Mouse (Mus musculus) embryonic facial prominence, embryonic 11.5 days (tissue): ENCODE results near the gene Wdr5. TPM values are rescaled to one million over a fixed set of nuclear protein-coding genes. Genes with fewer than 3 reads are reported as not detected.
"Not testable (repeated sequence)": the region's sequence is repeated elsewhere in the genome, so short reads cannot be mapped to it uniquely, and the experiment has no call there.

Experiments
- ATAC-seq: fragments of 200-750 bp; cut with Nextera tagmentation; replicated peaks from 2 replicates; pipeline ENCODE4 v1.8.0; 2017; ENCODE audit warnings: low read depth; ENCODE audit not compliant: insufficient number of reproducible peaks, low FRiP score, low TSS enrichment
- DNase-seq: peaks from one replicate; pipeline ENCODE4 v3.0.0-alpha.2; 2015; ENCODE audit warnings: low spot score
- H3K27ac ChIP-seq: fragments of 300-500 bp; sonication (generic); replicated peaks from 2 replicates; pipeline ENCODE4 v1.5.1; 2014; ENCODE audit warnings: mild to moderate bottlenecking, low read depth, low read length, control low read depth
- H3K27me3 ChIP-seq: fragments of 300-500 bp; sonication (generic); 2 replicates; pipeline ENCODE4 v1.6.1; 2014; ENCODE audit warnings: mild to moderate bottlenecking, low read length, moderate library complexity, mixed read lengths; ENCODE audit not compliant: control insufficient read depth, insufficient read depth
- H3K36me3 ChIP-seq: fragments of 300-500 bp; sonication (generic); replicated peaks from 2 replicates; pipeline ENCODE4 v1.6.1; 2014; ENCODE audit warnings: low read depth, mild to moderate bottlenecking, low read length, moderate library complexity, mixed read lengths; ENCODE audit not compliant: control insufficient read depth, insufficient read depth
- H3K4me1 ChIP-seq: fragments of 300-500 bp; sonication (generic); 2 replicates; pipeline ENCODE4 v1.6.1; 2014; ENCODE audit warnings: low read length, mixed read lengths; ENCODE audit not compliant: control insufficient read depth, insufficient read depth
- H3K4me2 ChIP-seq: fragments of 300-500 bp; sonication (generic); 2 replicates; pipeline ENCODE4 v1.6.1; 2014; ENCODE audit warnings: low read depth, mild to moderate bottlenecking, control low read depth, low read length, moderate library complexity
- H3K4me3 ChIP-seq: fragments of 300-500 bp; sonication (generic); 2 replicates; pipeline ENCODE4 v1.5.1; 2014; ENCODE audit warnings: low read depth, low read length, control low read depth
- H3K9ac ChIP-seq: fragments of 300-500 bp; sonication (generic); replicated peaks from 2 replicates; pipeline ENCODE4 v1.6.1; 2014; ENCODE audit warnings: mild to moderate bottlenecking, control low read depth, low read length
- H3K9me3 ChIP-seq: fragments of 300-500 bp; sonication (generic); replicated peaks from 2 replicates; pipeline ENCODE4 v1.6.1; 2016; ENCODE audit warnings: mild to moderate bottlenecking, low read length, inconsistent platforms, mixed read lengths; ENCODE audit not compliant: control insufficient read depth
- WGBS: fragments of 180-500 bp; shearing (Covaris S2); extraction: QIAGEN DNeasy Blood & Tissue Kit; methylation state at CpG from one replicate; pipeline ENCODE4 v1.1.7; 2014; 5-methylcytosine and 5-hydroxymethylcytosine counted together
- polyA plus RNA-seq: library from polyadenylated mRNA; unstranded; fragments of >200 nt; fragmentation: Nextera tagmentation; extraction: Ambion mirVana; gene quantifications from 2 replicates; pipeline ENCODE4 v1.2.1, GENCODE M21; 2014

Wdr5 gene
- polyA plus RNA-seq, 1 experiment from 2014 or later: 65.5 TPM

DNA sequence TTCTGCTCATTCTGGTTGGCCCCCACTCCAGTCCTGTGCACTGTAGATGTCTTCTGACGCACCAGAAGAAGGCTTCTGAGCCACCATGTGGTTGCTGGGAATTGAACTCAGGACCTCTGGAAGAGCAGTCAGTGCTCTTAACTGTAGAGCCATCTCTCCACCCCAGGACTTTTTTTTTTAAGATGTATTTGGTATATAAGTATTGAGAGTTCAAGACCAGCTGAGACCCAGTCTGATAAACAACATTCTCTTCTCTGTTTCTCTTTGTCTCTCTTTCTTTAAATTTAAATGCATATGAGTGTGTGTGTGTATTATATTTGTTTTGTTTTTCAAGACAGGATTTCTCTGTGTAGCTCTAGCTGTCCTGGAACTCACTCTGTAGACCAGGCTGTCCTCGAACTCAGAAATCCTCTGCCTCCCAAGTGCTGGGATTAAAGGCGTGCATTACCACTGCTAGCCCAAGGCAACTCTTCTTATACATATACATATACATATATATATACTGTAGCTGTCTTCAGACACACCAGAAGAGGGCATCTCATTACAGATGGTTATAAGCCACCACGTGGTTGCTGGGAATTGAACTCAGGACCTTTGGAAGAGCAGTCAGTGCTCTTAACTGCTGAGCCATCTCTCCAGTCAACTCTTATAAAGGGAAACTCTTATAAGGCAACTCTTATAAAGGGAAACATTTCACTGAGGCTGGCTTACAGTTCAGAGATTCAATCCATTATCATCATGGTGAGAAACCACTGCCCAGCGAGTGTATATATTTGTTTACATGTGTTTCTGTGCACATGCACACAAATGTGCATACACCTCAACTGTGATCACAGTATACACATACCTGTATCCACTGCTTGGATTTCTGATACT is 23.7 kb downstream of the Wdr5 start:
- H3K27me3 ChIP-seq, H3K4me2 ChIP-seq, DNase-seq, H3K4me3 ChIP-seq, H3K4me1 ChIP-seq, H3K27ac ChIP-seq, H3K36me3 ChIP-seq, H3K9ac ChIP-seq, H3K9me3 ChIP-seq, ATAC-seq: not testable (repeated sequence)
- WGBS: 69% methylated on average over 5 of the region's 5 CpGs

DNA sequence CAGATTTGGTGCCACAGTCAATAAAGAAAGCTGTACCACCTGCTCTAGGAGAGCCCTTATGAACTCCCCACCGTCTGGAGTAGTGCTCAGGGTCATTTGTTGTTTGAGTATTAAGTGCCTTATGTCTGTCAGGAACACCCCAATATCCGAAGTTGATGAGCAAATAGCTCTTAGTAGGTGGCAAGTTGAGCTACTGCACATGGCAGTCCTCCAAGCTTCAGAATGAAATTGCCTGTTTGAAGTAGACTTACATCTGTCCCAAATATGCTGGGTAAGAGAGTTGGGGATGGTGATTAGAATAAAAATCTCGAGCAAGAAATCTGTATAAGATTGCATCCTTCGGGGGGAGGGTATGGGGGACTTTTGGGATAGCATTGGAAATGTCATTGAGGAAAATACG is 24.4 kb downstream of the Wdr5 start:
- Histone ChIP-seq H3K27me3 (no peaks in the 10 kb centered on the region), H3K4me1 (no peaks in the 10 kb centered on the region; the same call in 1 of the 2 replicates), H3K4me2 (no peak overlapping the region), H3K9me3 (no peaks in the 10 kb centered on the region), H3K4me3 (no peak overlapping the region), H3K36me3 (peaks cover 4% of the 10 kb centered on the region), H3K27ac (no peak overlapping the region), H3K9ac (no peak overlapping the region)
- 20% methylated on average over 5 of the region's 5 CpGs for WGBS
- no peak for DNase-seq
- ATAC-seq: no peak

DNA sequence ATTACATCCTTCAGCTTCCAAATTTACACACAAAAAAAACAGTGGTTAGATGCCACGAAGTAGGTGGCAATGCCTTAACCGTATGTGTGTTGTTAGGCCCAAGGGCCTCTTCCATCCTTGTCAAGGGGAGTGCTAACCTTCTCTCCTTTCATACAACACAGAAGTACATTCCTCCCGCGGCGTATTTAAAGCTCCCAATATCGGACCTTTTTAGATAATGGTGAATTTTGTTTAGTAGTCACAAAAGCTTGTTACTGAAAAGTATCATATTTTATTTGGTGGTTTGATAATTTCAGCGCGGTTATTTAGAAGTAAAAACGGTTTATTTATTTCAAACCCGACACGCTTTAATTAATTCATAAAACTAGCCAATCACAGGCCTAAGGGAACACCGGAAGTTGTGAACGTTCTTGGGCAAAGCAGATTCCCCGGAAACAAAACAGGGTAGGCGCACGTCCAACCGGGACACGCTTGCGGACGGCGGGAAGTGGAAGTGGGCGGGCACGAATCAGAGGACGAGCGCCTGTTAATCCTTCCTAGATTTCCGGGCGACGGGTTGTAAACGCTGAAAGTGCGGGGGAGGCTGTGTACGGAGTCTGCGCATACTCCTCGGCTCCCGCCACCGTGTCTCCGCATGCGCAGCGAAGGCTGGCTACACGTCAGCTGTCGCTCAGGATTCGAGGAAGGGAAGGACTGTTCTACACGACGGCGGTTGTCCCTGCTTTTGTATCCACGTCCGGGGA is 25.0 kb downstream of the Wdr5 start:
- H3K36me3 ChIP-seq: no peaks in the 10 kb centered on the region; the same call in none of the 2 replicates
- peak; percentile 98 for DNase-seq
- under 1% methylated on average over 46 of the region's 46 CpGs for WGBS
- peak; percentile 96 for ATAC-seq
- no peaks in the 10 kb centered on the region for H3K27me3 ChIP-seq
- H3K4me3 ChIP-seq: peak overlapping the region; percentile 41
- no peaks in the 10 kb centered on the region; the same call in 1 of the 2 replicates for H3K4me1 ChIP-seq
- peak overlapping the region; percentile 57 for H3K9ac ChIP-seq
- H3K4me2 ChIP-seq: peak overlapping the region; percentile 67
- peak overlapping the region; percentile 65 for H3K27ac ChIP-seq
- no peaks in the 10 kb centered on the region for H3K9me3 ChIP-seq

DNA sequence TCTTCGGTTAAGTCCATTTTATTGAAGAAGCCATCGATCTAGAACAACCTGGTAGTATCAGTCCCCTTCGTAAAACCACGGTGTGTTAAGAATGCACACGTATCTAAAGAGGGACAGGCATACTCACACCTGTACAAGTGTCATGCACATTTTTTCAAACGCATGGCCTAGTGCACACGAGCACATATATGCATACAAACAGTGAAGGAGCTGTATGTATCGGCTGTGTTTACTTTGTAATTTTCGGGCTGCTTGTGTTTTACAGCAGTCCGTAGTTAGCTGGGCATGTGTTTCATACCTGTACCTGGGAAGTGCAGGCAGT is 25.5 kb downstream of the Wdr5 start:
- no peaks in the 10 kb centered on the region for H3K27me3 ChIP-seq
- peak overlapping the region; percentile 41 for H3K4me3 ChIP-seq
- peak overlapping the region; percentile 67 for H3K4me2 ChIP-seq
- no peaks in the 10 kb centered on the region for H3K9me3 ChIP-seq
- peak overlapping the region; percentile 65 for H3K27ac ChIP-seq
- no peaks in the 10 kb centered on the region; the same call in 1 of the 2 replicates for H3K4me1 ChIP-seq
- WGBS: 30% methylated on average over 10 of the region's 10 CpGs
- no peaks in the 10 kb centered on the region; the same call in 1 of the 2 replicates for H3K36me3 ChIP-seq
- ATAC-seq (no peak; the same call in 1 of the 2 replicates), DNase-seq (no peak)
- peak overlapping the region; percentile 57 for H3K9ac ChIP-seq

DNA sequence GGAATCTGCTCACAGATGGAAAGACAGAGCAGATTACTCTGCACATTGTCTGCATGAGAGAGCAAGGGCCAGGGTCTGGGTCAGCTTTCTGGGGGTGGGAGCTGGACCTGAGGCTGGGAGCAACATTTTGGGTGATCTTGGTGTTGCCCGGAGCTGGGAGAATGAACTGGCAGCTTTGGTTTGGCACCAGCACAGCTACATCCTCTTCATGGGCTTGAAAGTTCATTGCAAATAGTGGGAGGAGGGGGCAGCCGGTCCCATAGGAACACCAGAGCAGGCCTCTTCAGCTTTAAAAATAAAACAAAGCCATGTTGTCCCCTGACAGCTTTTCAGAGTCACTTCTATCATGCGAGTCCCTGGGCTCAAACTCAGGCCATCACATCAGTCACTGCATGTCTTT is 26.3 kb downstream of the Wdr5 start:
- Histone ChIP-seq H3K4me1 (no peaks in the 10 kb centered on the region; the same call in 1 of the 2 replicates), H3K4me3 (0 out of 2 replicates have a peak overlapping the region, but pooled peaks have one; percentile 41), H3K9me3 (no peaks in the 10 kb centered on the region), H3K36me3 (no peaks in the 10 kb centered on the region), H3K27me3 (no peaks in the 10 kb centered on the region), H3K9ac (peak overlapping the region; percentile 57), H3K27ac (no peak overlapping the region), H3K4me2 (peak overlapping the region; percentile 67)
- 96% methylated on average over 3 of the region's 3 CpGs for WGBS
- DNase-seq: no peak
- no peak for ATAC-seq

DNA sequence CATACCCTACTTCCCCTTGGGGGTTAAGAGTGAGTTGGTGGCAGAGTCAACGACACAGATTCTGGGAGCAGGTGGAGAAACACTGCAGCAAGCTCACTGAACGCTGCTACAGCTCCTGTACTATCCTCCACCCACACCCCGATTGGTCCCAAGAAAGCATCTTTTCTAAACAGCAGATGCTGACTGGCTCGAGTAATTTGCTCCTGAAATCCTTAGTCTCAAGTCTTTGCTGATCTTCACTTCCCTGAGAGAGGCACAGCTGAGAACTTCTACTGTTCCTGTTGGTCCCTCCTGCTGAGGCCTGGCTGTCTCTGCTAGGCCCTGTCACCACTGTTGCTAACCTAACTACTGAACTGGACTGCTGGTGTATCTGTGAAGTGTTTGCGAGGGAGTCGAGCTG is 29.7 kb downstream of the Wdr5 start:
- Histone ChIP-seq H3K9ac (no peak overlapping the region), H3K9me3 (no peaks in the 10 kb centered on the region), H3K27ac (no peak overlapping the region), H3K4me3 (no peak overlapping the region), H3K4me2 (no peak overlapping the region), H3K27me3 (no peaks in the 10 kb centered on the region), H3K4me1 (no peaks in the 10 kb centered on the region; the same call in 1 of the 2 replicates), H3K36me3 (no peaks in the 10 kb centered on the region)
- DNase-seq: no peak
- 89% methylated on average over 6 of the region's 6 CpGs for WGBS
- no peak for ATAC-seq

DNA sequence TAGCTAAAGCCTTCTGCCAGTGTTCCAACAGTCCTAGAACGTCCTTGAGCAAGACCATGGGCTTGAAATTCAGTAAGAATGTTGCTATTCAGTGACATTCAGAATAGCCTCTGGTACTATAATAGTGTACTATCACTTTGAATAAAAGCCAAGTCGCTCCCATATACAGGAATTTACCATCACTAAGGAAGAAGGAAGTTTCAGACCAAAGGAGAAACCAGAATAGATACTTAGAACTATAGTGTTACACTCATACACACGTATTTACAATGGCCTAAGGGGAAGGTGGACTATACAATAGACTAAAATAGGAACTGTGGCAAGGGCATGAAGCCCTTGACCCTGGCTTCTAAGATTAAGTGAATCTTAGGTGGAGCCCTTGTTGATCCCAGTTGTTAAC is 30.6 kb downstream of the Wdr5 start:
- H3K4me3 ChIP-seq, H3K27ac ChIP-seq, H3K4me2 ChIP-seq, H3K9ac ChIP-seq, H3K27me3 ChIP-seq, H3K9me3 ChIP-seq, H3K4me1 ChIP-seq, H3K36me3 ChIP-seq, DNase-seq, ATAC-seq: not testable (repeated sequence)
- 67% methylated on average over 3 of the region's 3 CpGs for WGBS

DNA sequence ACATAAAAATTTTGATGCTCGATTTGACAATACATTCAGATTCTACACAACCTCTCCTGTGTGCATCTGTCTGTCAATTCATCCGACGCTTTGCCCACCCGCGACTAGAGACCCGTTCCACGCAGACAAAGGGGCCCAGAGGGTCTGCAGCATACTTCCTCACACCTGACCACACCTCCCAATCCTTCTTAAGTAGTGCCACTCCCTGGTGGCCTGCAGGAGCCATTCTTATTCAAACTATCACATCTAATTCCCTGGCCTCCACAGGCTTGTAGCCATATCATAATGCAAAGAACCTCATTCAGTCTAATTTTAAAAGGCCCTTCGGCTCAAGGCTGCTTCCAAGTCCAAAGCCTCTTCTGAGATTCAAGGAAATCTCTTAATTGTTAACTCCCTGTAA is 31.1 kb downstream of the Wdr5 start:
- not testable (repeated sequence) for H3K9ac ChIP-seq, ATAC-seq, H3K4me3 ChIP-seq, H3K27ac ChIP-seq, H3K9me3 ChIP-seq, H3K4me1 ChIP-seq, H3K36me3 ChIP-seq, DNase-seq, H3K27me3 ChIP-seq, H3K4me2 ChIP-seq
- 97% methylated on average over 8 of the region's 8 CpGs for WGBS
